Mouse (Mus musculus) liver, embryonic 14.5 days (tissue): ENCODE results near the gene Mlph. TPM values are rescaled to one million over a fixed set of nuclear protein-coding genes. Genes with fewer than 3 reads are reported as not detected.

ENCODE experiments used
- ATAC-seq: fragments of 200-750 bp; cut with Nextera tagmentation; 2 replicates; pipeline ENCODE4 v1.8.0; 2017; ENCODE audit warnings: moderate number of reproducible peaks, mild to moderate bottlenecking, moderate library complexity; ENCODE audit not compliant: insufficient read depth
- DNase-seq, 3 experiments: peaks; one replicate each; pipeline ENCODE4 v3.0.0-alpha.2; 2012 to 2013; ENCODE audit warnings: low read depth in 3 of 3, low spot score in 3 of 3
- H3K27ac ChIP-seq: fragments of 300-500 bp; sonication (generic); 2 replicates; pipeline ENCODE4 v1.5.1; 2014; ENCODE audit warnings: moderate library complexity, mild to moderate bottlenecking, control low read depth, inconsistent platforms
- H3K27me3 ChIP-seq: fragments of 300-500 bp; sonication (generic); 2 replicates; pipeline ENCODE4 v1.6.1; 2014; ENCODE audit warnings: mild to moderate bottlenecking, low read length, moderate library complexity; ENCODE audit not compliant: control insufficient read depth, insufficient read depth
- H3K36me3 ChIP-seq: fragments of 300-500 bp; sonication (generic); replicated peaks from 2 replicates; pipeline ENCODE4 v1.6.1; 2014; ENCODE audit warnings: low read depth; ENCODE audit not compliant: control insufficient read depth, insufficient read depth
- H3K4me1 ChIP-seq, 2 experiments: fragments of 200-500 bp in 1 of 2; fragments of 300-500 bp in 1 of 2; sonication (generic) in 1 of 2; replicated peaks; 2 replicates each; pipeline ENCODE4 v1.6.1; 2012 to 2014; ENCODE audit warnings: antibody characterized with exemption in 1 of 2, inconsistent platforms in 1 of 2, low read length in 1 of 2; ENCODE audit not compliant: control insufficient read depth in 2 of 2, insufficient read depth in 2 of 2
- H3K4me2 ChIP-seq: fragments of 300-500 bp; sonication (generic); 2 replicates; pipeline ENCODE4 v1.6.1; 2014; ENCODE audit warnings: low read depth, mild to moderate bottlenecking, control low read depth, moderate library complexity
- H3K4me3 ChIP-seq, 2 experiments: fragments of 200-500 bp in 1 of 2; fragments of 300-500 bp in 1 of 2; sonication (generic) in 1 of 2; 2 replicates each; pipeline ENCODE4 v1.5.1; 2012 to 2014; ENCODE audit warnings: low read depth in 2 of 2, low read length in 2 of 2, mild to moderate bottlenecking in 2 of 2, control low read depth in 1 of 2, inconsistent platforms in 1 of 2, moderate library complexity in 1 of 2; ENCODE audit not compliant: insufficient read depth in 1 of 2
- H3K9ac ChIP-seq: fragments of 300-500 bp; sonication (generic); replicated peaks from 2 replicates; pipeline ENCODE4 v1.6.1; 2014; ENCODE audit warnings: mild to moderate bottlenecking, control low read depth, moderate library complexity
- H3K9me3 ChIP-seq: fragments of 300-500 bp; sonication (generic); 2 replicates; pipeline ENCODE4 v1.6.1; 2016; ENCODE audit warnings: low read length, mixed read lengths; ENCODE audit not compliant: control insufficient read depth
- CTCF ChIP-seq: IDR thresholded peaks from 2 replicates; pipeline ENCODE4 v1.5.1; 2016; ENCODE audit warnings: antibody characterized with exemption, low read depth, control low read depth
- EP300 ChIP-seq: IDR thresholded peaks from 2 replicates; pipeline ENCODE4 v1.6.1; 2016; ENCODE audit warnings: antibody characterized with exemption, low read depth
- WGBS: fragments of 180-500 bp; shearing (Covaris S2); extraction: QIAGEN DNeasy Blood & Tissue Kit; methylation state at CpG from one replicate; pipeline ENCODE4 v1.1.7; 2014; ENCODE audit not compliant: insufficient replicate concordance; 5-methylcytosine and 5-hydroxymethylcytosine counted together
- polyA plus RNA-seq, 2 experiments: library from polyadenylated mRNA; depleted of rRNA in 1 of 2; stranded (reverse) in 1 of 2; unstranded in 1 of 2; fragments of >200 nt; fragmentation: Nextera tagmentation in 1 of 2; extraction: Ambion mirVana in 1 of 2; gene quantifications; 2 replicates each; pipeline versions ENCODE4 v1.2.1 to v1.2.3; 2012 to 2014

Gene Mlph
- polyA plus RNA-seq, 2 experiments, result 0.01 TPM; not detected in 1

DNA sequence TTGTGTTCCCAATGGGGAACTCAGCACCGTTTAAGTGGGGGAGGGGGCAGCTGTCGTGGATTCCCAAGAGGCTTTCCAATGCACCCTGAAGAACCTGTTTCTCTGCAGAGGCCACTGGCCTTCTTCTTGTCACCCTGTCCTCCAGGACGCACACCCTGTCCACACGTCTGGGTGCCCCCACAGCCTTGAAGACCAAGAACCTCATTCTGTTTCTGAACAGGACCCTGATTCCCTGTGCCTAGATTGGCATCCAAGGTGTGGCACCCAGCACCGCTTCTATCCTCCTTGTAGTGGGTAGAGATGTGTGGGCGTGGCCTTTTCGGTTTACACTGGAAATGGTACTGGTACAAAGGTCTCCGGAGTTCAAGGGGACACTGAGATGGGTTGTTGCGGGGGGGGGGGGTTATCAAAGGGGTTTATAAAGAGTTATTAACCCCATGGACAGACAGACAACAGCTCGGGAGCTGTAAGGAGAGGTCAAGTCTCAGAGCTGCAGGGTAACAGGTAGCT lies 55.1 kb downstream of the Mlph start:
- 52% methylated on average over 10 of the region's 10 CpGs for WGBS
- DNase-seq, result no peak
- peaks cover 0 to 2% of the 10 kb centered on the region in 2 experiments; a peak in 1 of 4 replicates for H3K4me1 ChIP-seq
- H3K4me3 ChIP-seq, result no peak overlapping the region
- no peak for ATAC-seq
- H3K36me3 ChIP-seq, result no peaks in the 10 kb centered on the region
- no peak overlapping the region for H3K9ac ChIP-seq
- H3K9me3 ChIP-seq, result no peaks in the 10 kb centered on the region
- H3K4me2 ChIP-seq, result no peak overlapping the region
- H3K27me3 ChIP-seq, result no peaks in the 10 kb centered on the region
- no peak overlapping the region for H3K27ac ChIP-seq
- TF ChIP-seq CTCF, result no peak
- TF ChIP-seq EP300, result no peak

DNA sequence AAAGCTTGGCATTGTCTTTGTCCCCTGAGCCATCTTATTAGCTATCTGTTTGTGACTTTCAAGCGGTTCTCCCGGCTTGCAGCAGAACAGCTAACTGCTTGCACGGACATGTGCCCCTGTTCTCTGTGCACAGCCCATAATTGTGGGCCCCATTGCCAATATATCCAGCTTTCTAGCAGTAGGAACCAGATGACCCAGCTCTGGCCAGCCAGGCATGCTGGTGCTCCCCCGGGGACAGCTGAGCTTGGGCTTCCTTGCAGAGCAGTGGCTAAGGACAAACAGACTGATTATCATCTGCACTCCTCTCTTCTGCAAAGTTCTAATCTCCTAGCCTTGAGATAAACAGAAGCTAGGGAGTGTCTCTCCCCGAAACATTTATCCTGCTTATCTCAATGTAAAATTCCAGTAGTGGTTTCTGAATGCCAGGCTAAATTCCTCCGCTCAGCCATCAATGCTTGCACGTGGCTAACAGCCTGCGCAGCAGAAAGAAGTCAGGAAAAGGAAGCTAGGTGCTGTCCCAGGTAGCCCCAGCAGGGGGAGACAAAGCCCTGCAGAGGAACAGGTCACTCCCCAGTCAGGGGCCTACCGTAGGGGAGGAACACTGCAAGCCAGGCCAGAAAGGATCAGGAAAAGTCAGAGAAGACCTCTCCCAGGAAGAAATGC lies 58.2 kb downstream of the Mlph start:
- Histone ChIP-seq H3K4me1 (peaks cover 0 to 2% of the 10 kb centered on the region in 2 experiments; a peak in 1 of 4 replicates), H3K9me3 (no peaks in the 10 kb centered on the region), H3K27me3 (no peaks in the 10 kb centered on the region), H3K27ac (no peak overlapping the region), H3K4me3 (no peak overlapping the region), H3K9ac (no peak overlapping the region), H3K36me3 (no peaks in the 10 kb centered on the region), H3K4me2 (no peak overlapping the region)
- peak; percentile 26 to 44 (median 38) for DNase-seq
- WGBS, result 16% methylated on average over 9 of the region's 9 CpGs
- TF ChIP-seq EP300 (no peak), CTCF (peak; percentile 94)
- no peak for ATAC-seq

DNA sequence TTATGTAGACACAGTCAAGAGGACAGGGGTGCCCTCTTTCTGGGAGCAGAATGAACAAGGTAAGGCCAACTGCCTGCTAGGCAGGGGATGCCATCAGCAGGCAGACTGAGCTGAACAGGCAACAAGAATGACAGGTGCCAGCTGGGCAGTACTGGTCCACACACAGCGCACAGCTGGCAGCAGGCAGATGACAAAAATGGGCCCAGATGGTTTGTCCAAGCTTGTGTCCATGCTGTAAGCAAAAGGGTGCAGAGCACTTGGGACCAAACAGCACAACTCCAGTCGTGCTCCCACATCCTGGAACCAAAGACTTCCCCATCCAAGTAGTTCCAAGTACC lies 58.7 kb downstream of the Mlph start:
- Histone ChIP-seq H3K9me3 (no peaks in the 10 kb centered on the region), H3K36me3 (no peaks in the 10 kb centered on the region), H3K9ac (no peak overlapping the region), H3K27ac (no peak overlapping the region), H3K4me1 (peaks cover 0 to 2% of the 10 kb centered on the region in 2 experiments; a peak in 1 of 4 replicates), H3K4me2 (no peak overlapping the region), H3K4me3 (no peak overlapping the region), H3K27me3 (no peaks in the 10 kb centered on the region)
- DNase-seq, result no peak
- 55% methylated on average over 2 of the region's 2 CpGs for WGBS
- no peak for ATAC-seq
- no peak for TF ChIP-seq EP300
- TF ChIP-seq CTCF, result no peak

DNA sequence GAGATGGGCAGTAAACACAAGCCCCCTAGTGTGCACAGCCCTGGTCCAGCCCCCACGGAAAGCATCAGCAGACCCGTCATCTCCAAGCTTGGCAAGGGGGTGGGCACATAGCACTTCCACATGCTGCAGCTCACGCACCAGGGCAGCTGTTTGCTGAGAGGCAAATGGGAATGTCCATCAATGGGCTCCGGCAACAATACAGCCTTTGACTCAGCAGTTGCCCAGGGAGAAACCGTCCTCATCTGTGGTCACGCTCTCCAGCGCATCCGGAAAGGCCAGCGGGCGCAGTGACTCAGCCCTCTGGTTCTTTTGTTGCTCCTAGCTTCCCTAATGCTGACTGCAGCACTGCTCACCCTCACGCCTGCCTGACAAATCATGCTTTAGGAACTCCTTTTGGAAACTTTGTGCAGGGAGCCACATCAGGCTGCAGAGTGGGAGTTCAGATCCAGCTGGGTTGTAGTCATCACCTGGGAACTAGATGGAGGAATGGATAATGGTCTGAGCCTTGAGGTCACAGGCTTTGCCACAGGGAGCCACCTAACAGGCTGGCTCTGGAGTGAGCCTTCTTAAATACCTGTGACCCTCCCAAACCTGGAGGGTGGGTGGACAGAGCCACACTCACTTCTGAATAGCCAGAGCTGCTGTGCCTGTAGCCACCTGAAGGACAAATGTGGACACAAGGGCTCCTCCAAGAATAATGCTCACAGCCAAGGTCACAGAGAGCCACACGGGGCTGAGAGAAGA lies 60.2 kb downstream of the Mlph start:
- 15% methylated on average over 12 of the region's 12 CpGs for WGBS
- Histone ChIP-seq H3K27me3 (no peaks in the 10 kb centered on the region), H3K36me3 (no peaks in the 10 kb centered on the region), H3K4me2 (no peak overlapping the region), H3K27ac (no peak overlapping the region), H3K9me3 (no peaks in the 10 kb centered on the region), H3K9ac (no peak overlapping the region), H3K4me1 (peaks cover 0 to 2% of the 10 kb centered on the region in 2 experiments; a peak in 1 of 4 replicates), H3K4me3 (no peak overlapping the region)
- no peak for TF ChIP-seq CTCF
- TF ChIP-seq EP300, result no peak
- ATAC-seq (peak; percentile 39; the same call in 1 of the 2 replicates), DNase-seq (peak in 1 of 3 experiments; percentile 20)

GRCm38 (mm10) chr1:90975960-90976359 lies 61.1 kb downstream of the Mlph start:
- 69% methylated on average over 4 of the region's 4 CpGs for WGBS
- ATAC-seq, result no peak
- DNase-seq, result no peak
- Histone ChIP-seq H3K36me3 (no peaks in the 10 kb centered on the region), H3K9ac (no peak overlapping the region), H3K27ac (no peak overlapping the region), H3K27me3 (no peaks in the 10 kb centered on the region), H3K4me2 (no peak overlapping the region), H3K4me1 (no peaks in the 10 kb centered on the region; a peak in 1 of 4 replicates), H3K4me3 (no peak overlapping the region), H3K9me3 (no peaks in the 10 kb centered on the region)
- TF ChIP-seq CTCF (no peak), EP300 (no peak)
